Mouse (Mus musculus) bone marrow, adult 2 months (tissue): Measurements from ENCODE around the gene Itgb5. TPM values are rescaled to one million over a fixed set of nuclear protein-coding genes. Genes with fewer than 3 reads are reported as not detected.

Source experiments
- H3K27ac ChIP-seq: fragments of 200-500 bp; 2 replicates; pipeline ENCODE4 v1.5.1; 2012; ENCODE audit warnings: low read depth, mild to moderate bottlenecking, control low read depth, inconsistent platforms, low read length; ENCODE audit not compliant: control insufficient read depth, poor library complexity, insufficient read depth
- H3K4me1 ChIP-seq: fragments of 200-500 bp; 2 replicates; pipeline ENCODE4 v1.6.1; 2011; ENCODE audit warnings: low read length; ENCODE audit not compliant: control insufficient read depth, insufficient read depth
- H3K4me3 ChIP-seq: fragments of 200-500 bp; replicated peaks from 2 replicates; pipeline ENCODE3; 2011; ENCODE audit warnings: mild to moderate bottlenecking, low read depth, low read length, control low read depth; ENCODE audit not compliant: control insufficient read depth
- CTCF ChIP-seq: fragments of 200-500 bp; IDR thresholded peaks from 2 replicates; pipeline ENCODE4 v1.5.1; 2011; ENCODE audit warnings: low read length, control low read depth; ENCODE audit not compliant: control insufficient read depth, insufficient read depth
- POLR2A ChIP-seq: fragments of 200-500 bp; IDR thresholded peaks from 2 replicates; pipeline ENCODE4 v1.6.1; 2011; ENCODE audit warnings: low read depth, mild to moderate bottlenecking, control low read depth, low read length, borderline replicate concordance; ENCODE audit not compliant: control insufficient read depth
- WGBS: fragments of 180-500 bp; shearing (Covaris S2); methylation state at CpG from one replicate; pipeline ENCODE4 v1.1.7; 2018; 5-methylcytosine and 5-hydroxymethylcytosine counted together
- polyA plus RNA-seq: library from polyadenylated mRNA; stranded (reverse); fragments of >200 nt; gene quantifications from 2 replicates; pipeline ENCODE4 v1.2.4, GENCODE M21; 2011; ENCODE audit warnings: low replicate concordance; ENCODE audit not compliant: missing spikeins, insufficient read depth, insufficient read length

Gene Itgb5
- polyA plus RNA-seq, 1 experiment = 31.1 TPM

DNA sequence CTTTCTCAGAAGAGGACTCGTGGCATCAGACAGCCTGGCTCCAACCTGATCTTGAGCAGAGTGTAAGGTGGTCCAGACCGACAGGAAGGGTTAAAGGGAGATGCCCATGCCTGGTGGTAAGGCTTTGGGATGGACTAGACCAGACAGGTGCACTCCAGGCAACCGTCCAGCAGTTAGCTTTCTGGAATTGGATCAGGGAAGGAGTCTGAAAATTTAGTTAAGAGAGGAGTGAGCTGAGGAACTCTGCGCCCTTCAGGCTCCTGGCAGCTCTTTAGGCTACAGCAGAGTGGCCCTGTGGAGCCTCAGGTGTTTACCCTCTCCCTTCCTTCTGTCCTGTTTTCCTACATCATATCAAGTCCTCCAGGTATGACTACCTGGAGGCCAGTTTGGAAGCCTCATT is 32.9 kb downstream of the Itgb5 start:
- no peak overlapping the region for H3K27ac ChIP-seq
- 73% methylated on average over 4 of the region's 4 CpGs for WGBS

DNA sequence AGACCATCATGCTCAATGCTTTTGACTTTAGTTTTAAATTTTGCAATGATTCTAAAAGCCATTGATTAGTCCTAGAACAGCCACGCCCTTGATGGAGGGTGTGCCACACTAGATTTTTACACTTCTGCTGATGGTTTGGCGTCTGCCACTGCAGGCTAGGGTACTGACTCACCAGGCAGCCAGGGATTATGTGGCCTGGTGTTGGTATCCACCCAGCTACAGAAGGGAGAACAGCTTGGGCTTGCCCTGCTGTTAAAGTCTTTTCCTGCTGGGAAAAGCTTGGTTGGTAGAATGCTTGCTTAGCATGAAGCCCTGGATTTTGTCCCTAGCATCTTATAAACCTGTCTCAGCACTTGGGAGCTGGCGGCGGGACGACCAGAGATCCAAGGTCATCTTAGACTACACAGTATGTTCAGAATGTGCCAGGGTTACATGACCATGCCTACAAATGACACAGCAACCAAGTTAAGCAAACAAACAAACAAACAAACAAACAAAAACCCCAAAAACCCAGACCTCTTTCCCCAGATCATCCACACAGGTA is 33.8 kb downstream of the Itgb5 start:
- no peak overlapping the region for H3K4me3 ChIP-seq
- H3K27ac ChIP-seq = no peak overlapping the region
- WGBS = 84% methylated on average over 5 of the region's 5 CpGs
- H3K4me1 ChIP-seq = peaks cover 3% of the 10 kb centered on the region
- TF ChIP-seq CTCF (no peak), POLR2A (no peak)

More for the DNA sequence above, 32.9 kb downstream of the Itgb5 start:
- no peak for TF ChIP-seq POLR2A
- no peak for TF ChIP-seq CTCF
- peaks cover 3% of the 10 kb centered on the region for H3K4me1 ChIP-seq
- no peak overlapping the region for H3K4me3 ChIP-seq

DNA sequence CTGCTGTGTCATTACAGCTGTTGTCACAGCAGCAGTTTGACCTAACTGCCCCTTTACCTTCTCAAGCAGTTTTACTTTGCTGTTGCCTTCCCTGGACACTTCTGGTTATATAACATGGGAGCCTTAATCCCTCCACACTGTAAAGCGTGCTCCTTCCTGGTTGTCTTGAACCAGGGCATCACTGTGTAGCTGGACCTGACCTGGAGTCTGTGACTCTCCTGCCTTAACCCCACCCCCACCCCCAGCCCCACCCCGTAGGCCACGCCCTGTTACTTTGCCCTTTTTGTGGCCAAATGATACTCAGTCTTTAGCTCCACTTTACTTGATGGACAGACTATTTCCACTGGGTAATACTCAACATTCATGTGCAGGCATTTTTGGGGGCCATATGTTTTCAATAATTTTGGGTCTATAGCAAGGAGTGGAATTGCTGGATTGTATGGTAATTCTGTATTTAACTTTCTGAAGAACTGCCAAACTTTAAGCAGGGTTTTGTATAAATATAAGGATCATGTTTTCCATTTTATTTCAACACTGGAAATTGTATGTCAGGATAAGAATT is 40.8 kb downstream of the Itgb5 start:
- TF ChIP-seq POLR2A (no peak), CTCF (no peak)
- no peak overlapping the region for H3K27ac ChIP-seq
- no peaks in the 10 kb centered on the region for H3K4me1 ChIP-seq
- H3K4me3 ChIP-seq = no peak overlapping the region
- WGBS = 65% methylated on average over 3 of the region's 3 CpGs

DNA sequence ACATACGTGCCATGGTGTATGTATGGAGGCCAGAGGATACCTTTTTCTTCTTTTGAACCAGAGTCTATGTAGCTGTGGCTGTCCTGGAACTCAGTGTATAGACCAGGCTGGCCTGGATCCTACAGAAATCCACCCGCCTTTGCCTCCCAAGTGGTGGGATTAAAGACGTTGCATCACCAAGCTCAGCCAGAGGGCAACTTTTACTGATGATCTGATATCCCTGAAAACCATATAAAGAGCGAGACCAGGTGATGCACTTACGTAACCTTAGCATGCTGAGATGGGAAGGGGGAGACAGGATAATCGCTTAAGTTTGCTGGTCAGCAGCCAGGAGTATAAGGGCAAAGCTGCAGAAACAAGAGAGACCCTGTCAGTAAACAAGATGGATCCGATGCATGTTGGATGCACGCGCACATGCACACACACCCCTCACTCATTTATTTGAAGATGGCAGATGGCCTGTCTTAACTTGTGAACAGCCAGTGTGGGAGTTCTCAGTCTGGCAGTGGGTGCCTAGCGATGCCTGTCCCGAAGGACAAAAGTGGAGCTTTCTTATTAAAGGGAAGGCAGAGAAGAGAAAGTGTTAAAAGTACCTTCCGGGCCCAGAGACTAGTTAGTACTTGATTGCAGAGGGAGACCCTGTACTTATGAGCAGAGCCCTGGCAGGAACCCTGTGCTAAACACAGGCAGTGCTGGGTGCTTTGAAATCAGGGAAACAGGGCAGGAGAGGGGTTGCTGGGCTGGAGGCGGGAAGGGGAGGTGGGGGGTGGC is 41.7 kb downstream of the Itgb5 start:
- 82% methylated on average over 13 of the region's 13 CpGs for WGBS
- TF ChIP-seq CTCF = no peak
- no peak for TF ChIP-seq POLR2A
- H3K27ac ChIP-seq = no peak overlapping the region

DNA sequence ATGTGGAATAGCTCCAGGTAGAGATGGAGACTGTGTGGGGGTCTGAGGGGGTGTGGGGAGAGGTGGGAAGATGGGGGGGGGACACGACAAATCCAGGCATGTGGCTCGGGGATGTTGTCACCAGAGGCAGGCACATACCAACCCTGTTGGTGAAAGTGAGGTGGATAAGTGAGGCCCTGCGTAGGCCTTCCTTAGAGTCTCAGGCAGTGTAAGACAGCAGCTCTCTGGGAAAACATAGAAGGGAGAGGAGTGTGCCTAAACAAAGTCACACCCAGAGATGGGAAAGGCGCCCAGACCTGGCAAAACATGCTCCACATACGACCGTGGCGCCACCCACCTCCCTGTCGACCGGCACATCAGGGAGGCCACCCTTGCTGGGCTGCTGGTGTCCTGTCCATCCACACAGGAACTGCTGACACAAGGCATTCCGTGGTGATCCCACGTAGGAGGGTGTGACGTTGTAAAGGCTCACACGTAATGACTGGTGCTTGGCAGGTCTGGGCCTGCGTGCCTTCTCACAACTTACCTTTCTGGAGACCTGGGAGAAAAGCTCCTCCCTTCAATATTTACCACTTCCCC is 42.5 kb downstream of the Itgb5 start:
- Histone ChIP-seq H3K27ac (no peak overlapping the region; the same call in 1 of the 2 replicates), H3K4me3 (no peak overlapping the region), H3K4me1 (no peaks in the 10 kb centered on the region)
- 84% methylated on average over 14 of the region's 14 CpGs for WGBS
- TF ChIP-seq CTCF (no peak), POLR2A (no peak)

More for the DNA sequence above, 41.7 kb downstream of the Itgb5 start:
- H3K4me1 ChIP-seq = no peaks in the 10 kb centered on the region
- no peak overlapping the region for H3K4me3 ChIP-seq

DNA sequence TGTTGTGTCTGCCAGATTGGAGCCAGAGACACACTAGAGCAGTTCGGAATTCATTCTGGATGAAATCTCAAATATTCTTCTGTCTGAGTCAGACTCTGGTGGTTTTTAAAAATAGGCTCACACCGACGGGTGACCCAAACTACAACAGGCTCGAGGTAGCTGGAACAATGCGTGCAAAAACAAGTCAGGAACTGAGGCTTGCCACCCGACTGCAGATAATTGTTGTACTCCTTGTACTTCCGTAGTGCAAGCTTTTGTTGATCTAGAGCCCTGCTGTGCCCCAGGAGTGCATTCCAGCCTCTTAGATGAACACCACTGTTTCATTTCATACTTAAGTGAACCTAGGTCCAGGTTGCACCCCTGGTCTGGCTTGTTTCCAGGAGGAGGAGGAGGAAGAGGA is 43.8 kb downstream of the Itgb5 start:
- Histone ChIP-seq H3K27ac (no peak overlapping the region), H3K4me3 (no peak overlapping the region), H3K4me1 (no peaks in the 10 kb centered on the region)
- no peak for TF ChIP-seq POLR2A
- TF ChIP-seq CTCF = no peak
- 77% methylated on average over 7 of the region's 7 CpGs for WGBS

DNA sequence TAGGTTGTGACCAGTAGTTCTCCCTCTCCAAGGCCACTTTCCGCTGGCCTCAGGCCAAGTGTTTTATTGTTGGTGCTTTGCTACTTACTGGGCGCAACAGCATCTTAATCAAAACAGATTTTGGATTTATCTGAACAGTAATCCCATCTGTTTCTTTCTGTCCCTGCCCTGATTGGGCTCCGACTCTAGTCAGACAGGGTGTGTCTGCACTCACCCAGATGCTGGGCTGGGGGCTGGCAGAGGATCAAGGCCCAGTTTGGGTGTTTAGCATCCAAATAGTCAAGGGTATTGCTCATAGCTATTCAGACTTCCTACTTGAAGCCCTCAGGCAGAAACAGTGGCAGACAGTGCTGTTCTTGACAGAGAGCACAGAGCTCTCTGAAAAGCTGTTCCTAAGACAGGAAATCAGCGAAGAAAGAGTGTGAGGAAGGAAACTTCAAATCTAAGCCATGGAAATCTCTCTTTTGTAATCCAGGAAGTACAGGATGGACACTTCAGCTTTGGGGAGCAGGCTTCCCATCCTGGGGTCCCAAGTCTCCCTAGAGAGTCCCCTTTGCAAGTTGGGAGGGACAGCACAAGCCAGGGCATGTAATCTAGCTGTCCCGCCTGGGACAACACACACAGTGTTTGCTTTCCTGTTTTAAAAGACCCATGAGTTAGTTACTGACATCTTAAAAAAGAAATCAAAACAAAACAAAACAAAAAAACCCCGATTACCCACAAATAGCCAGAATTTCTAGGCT is 48.7 kb downstream of the Itgb5 start:
- no peak overlapping the region for H3K27ac ChIP-seq
- no peak for TF ChIP-seq POLR2A
- TF ChIP-seq CTCF = no peak
- H3K4me1 ChIP-seq = no peaks in the 10 kb centered on the region
- 73% methylated on average over 6 of the region's 6 CpGs for WGBS
- H3K4me3 ChIP-seq = no peak overlapping the region

DNA sequence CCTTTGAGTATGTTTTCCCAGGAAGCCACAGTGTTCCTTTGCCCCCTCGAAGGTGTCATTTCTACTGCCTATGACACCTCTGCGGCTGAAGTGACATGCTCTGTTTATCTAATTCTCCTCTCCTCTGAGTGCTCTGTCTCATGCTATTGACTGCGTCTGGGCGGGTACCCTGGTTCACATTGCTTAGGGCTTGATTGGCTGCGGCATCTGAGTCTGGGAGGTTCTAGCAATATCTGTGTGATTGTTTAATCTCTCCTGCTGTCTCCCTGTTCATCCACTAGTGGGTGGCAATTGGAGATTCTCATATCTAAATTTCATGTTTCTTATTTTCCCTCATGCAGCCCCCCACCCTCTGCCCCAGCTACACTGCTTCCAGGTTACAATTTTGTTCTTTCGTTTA is 49.6 kb downstream of the Itgb5 start:
- no peaks in the 10 kb centered on the region for H3K4me1 ChIP-seq
- no peak overlapping the region for H3K27ac ChIP-seq
- WGBS = 82% methylated on average over 6 of the region's 6 CpGs
- TF ChIP-seq CTCF = no peak
- no peak for TF ChIP-seq POLR2A
- no peak overlapping the region for H3K4me3 ChIP-seq
